Mouse (Mus musculus) heart, embryonic 12.5 days (tissue): ENCODE data around the gene Hsd17b14. TPM values are rescaled to one million over a fixed set of nuclear protein-coding genes. Genes with fewer than 3 reads are reported as not detected.
A peak's percentile ranks its signal among the peaks of the same experiment; 100 is the strongest.
"Not testable (repeated sequence)": the region's sequence is repeated elsewhere in the genome, so short reads cannot be mapped to it uniquely, and the experiment has no call there.

ENCODE experiments used
- ATAC-seq: fragments of 200-750 bp; cut with Nextera tagmentation; 2 replicates; pipeline ENCODE4 v1.8.0; 2017; ENCODE audit warnings: moderate TSS enrichment, moderate library complexity; ENCODE audit not compliant: insufficient number of reproducible peaks, low FRiP score
- H3K27ac ChIP-seq: fragments of 300-500 bp; sonication (generic); 2 replicates; pipeline ENCODE4 v1.5.1; 2016; ENCODE audit warnings: mild to moderate bottlenecking, moderate library complexity; ENCODE audit not compliant: poor library complexity, severe bottlenecking
- H3K27me3 ChIP-seq: fragments of 300-500 bp; sonication (generic); replicated peaks from 2 replicates; pipeline ENCODE4 v1.6.1; 2016; ENCODE audit warnings: mild to moderate bottlenecking, moderate library complexity
- H3K36me3 ChIP-seq: fragments of 300-500 bp; sonication (generic); 2 replicates; pipeline ENCODE4 v1.6.1; 2016; ENCODE audit warnings: mild to moderate bottlenecking, moderate library complexity
- H3K4me1 ChIP-seq: fragments of 300-500 bp; sonication (generic); replicated peaks from 2 replicates; pipeline ENCODE4 v1.6.1; 2016; ENCODE audit warnings: mild to moderate bottlenecking
- H3K4me2 ChIP-seq: fragments of 300-500 bp; sonication (generic); 2 replicates; pipeline ENCODE4 v1.6.1; 2016; ENCODE audit warnings: mild to moderate bottlenecking, moderate library complexity
- H3K4me3 ChIP-seq: fragments of 300-500 bp; sonication (generic); 2 replicates; pipeline ENCODE4 v1.5.1; 2016; ENCODE audit warnings: mild to moderate bottlenecking
- H3K9ac ChIP-seq: fragments of 300-500 bp; sonication (generic); 2 replicates; pipeline ENCODE4 v1.6.1; 2016; ENCODE audit warnings: mild to moderate bottlenecking, moderate library complexity
- H3K9me3 ChIP-seq: fragments of 300-500 bp; sonication (generic); replicated peaks from 2 replicates; pipeline ENCODE4 v1.6.1; 2016; ENCODE audit warnings: mild to moderate bottlenecking, moderate library complexity
- WGBS: fragments of 180-500 bp; shearing (Covaris S2); methylation state at CpG from one replicate; pipeline ENCODE4 v1.1.7; 2016; 5-methylcytosine and 5-hydroxymethylcytosine counted together
- polyA plus RNA-seq: library from polyadenylated mRNA; unstranded; fragments of >200 nt; fragmentation: Nextera tagmentation; extraction: Ambion mirVana; gene quantifications from 2 replicates; pipeline ENCODE4 v1.2.1, GENCODE M21; 2016

Hsd17b14 gene
- 0.64 and 0.70 TPM in 2 replicates for polyA plus RNA-seq

DNA sequence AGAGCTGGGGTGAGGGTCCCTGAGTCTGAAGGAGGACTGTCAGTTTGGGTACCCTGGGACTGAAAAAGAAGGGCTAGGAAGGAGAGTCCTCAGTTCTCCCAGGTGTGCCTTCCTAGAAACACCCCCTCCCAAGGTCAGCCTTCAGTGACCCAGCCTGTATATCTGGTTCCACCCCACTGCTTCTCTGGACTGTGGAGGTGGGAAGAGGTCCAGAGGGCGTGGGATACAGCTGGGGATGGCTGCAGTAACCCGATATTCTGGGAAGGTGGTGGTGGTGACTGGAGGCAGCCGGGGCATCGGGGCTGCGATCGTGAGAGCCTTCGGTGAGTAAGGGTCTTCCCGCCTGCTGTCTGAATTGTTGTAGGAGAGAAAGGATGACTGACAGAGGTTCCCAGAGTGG is at the start of gene Hsd17b14:
Gene Hsd17b14 (plus strand): TSS at position 150 of the 400 bp plus-strand sequence.
- Histone ChIP-seq H3K27me3 (0 out of 2 replicates have a peak, but pooled peaks cover 3% of the 10 kb centered on the region), H3K4me1 (peaks cover 14% of the 10 kb centered on the region; the same call in 1 of the 2 replicates), H3K4me2 (no peak within 1 kb of the TSS), H3K36me3 (no peaks in the 10 kb centered on the region), H3K9me3 (no peaks in the 10 kb centered on the region), H3K9ac (0 out of 2 replicates have a peak within 1 kb of the TSS, but pooled peaks have one; percentile 32), H3K27ac (no peak within 1 kb of the TSS), H3K4me3 (no peak within 1 kb of the TSS)
- ATAC-seq, result no peak
- 45% methylated on average over 8 of the region's 8 CpGs for WGBS

DNA sequence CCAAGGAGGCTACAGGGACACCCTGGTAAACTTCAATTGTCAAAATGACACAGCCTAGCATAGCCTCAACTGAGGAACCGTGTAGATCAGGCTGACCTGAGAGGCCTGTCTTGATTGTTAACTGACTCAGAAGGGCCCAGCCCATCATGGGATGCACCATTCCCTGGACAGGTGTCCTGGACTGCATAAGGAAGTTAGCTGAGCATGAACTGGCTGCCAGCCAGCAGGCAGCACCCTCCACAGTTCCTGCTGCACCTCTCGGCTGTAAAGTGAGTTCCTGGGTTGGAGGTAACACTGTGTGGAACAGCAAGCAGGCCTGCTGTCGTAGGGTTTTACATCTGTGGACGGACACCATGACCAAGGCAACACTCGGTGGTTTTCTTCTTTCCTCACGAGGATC is 47.1 kb upstream of the Hsd17b14 start:
- WGBS, result 84% methylated on average over 6 of the region's 6 CpGs
- no peak overlapping the region; the same call in 1 of the 2 replicates for H3K9ac ChIP-seq
- H3K36me3 ChIP-seq, result peaks cover 45% of the 10 kb centered on the region
- H3K4me2 ChIP-seq, result no peak overlapping the region
- no peak overlapping the region for H3K27ac ChIP-seq
- no peak overlapping the region for H3K4me3 ChIP-seq
- H3K9me3 ChIP-seq, result no peaks in the 10 kb centered on the region
- H3K27me3 ChIP-seq, result no peaks in the 10 kb centered on the region
- H3K4me1 ChIP-seq, result peaks cover 19% of the 10 kb centered on the region
- ATAC-seq, result no peak

DNA sequence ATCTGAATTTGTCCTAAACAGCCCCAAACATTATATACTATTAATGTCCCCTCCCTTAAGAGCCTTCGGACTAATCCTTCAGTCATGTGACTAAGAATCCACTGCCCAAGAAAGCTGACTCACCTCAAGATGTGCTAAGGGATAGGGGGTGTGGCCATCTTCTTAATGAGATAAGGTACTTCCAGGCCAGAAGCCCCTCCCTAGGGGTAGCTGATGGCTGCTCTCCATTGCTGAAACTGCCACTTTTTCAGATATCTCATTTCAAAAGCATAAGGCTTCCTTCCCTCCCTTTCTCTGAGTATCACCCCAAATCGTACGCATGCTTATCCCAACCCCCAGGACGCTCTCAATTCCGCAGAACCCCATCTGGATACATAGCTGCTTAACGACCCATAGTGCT is 46.1 kb upstream of the Hsd17b14 start:
- Histone ChIP-seq H3K4me3 (peak overlapping the region; percentile 74), H3K27ac (peak overlapping the region; percentile 3; the same call in 1 of the 2 replicates), H3K36me3 (peaks cover 37% of the 10 kb centered on the region), H3K9me3 (no peaks in the 10 kb centered on the region), H3K4me2 (peak overlapping the region; percentile 82), H3K4me1 (peaks cover 19% of the 10 kb centered on the region), H3K9ac (peak overlapping the region; percentile 83; the same call in 1 of the 2 replicates), H3K27me3 (no peaks in the 10 kb centered on the region)
- 71% methylated on average over 6 of the region's 6 CpGs for WGBS
- ATAC-seq, result peak; percentile 76

DNA sequence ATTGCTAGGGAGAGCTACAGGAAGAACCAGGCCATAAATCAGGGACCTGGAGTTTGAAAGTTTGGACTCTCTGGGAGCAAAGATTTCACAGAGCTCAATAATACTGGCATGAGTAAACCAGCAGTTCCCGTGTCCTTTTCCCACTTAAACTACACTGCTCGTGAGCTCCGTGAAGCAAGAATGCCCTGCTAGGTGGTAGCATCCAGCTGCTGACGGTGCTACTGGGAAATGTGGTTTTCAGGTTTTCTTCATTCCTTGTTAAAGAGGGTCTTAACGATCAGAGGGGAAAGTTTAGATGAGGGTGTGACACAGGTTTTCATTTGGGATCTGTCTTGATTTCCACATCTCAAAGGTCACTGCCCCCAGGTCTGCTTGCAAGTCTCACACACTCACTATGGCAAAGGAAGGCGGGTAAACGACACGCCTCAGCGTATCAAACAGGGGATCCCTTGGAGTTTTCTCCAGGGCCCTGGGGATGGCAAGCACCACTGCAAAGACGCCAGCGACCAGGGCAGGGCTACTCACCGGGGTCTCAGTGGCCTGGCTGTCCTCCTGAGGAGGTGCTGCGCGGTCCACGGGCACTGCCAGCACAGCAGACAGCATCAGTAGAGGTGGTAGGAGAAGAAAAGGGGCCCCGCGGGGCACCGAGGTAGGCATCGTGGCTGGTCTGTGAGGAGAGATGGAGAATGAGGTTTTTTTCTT is 45.4 kb upstream of the Hsd17b14 start:
- 33% methylated on average over 19 of the region's 19 CpGs for WGBS
- Histone ChIP-seq H3K4me1 (peaks cover 19% of the 10 kb centered on the region), H3K36me3 (peaks cover 36% of the 10 kb centered on the region), H3K27ac (peak overlapping the region; percentile 80; the same call in 1 of the 2 replicates), H3K27me3 (no peaks in the 10 kb centered on the region), H3K4me3 (peak overlapping the region; percentile 74), H3K9ac (peak overlapping the region; percentile 83), H3K9me3 (no peaks in the 10 kb centered on the region), H3K4me2 (peak overlapping the region; percentile 82)
- peak; percentile 12 for ATAC-seq

DNA sequence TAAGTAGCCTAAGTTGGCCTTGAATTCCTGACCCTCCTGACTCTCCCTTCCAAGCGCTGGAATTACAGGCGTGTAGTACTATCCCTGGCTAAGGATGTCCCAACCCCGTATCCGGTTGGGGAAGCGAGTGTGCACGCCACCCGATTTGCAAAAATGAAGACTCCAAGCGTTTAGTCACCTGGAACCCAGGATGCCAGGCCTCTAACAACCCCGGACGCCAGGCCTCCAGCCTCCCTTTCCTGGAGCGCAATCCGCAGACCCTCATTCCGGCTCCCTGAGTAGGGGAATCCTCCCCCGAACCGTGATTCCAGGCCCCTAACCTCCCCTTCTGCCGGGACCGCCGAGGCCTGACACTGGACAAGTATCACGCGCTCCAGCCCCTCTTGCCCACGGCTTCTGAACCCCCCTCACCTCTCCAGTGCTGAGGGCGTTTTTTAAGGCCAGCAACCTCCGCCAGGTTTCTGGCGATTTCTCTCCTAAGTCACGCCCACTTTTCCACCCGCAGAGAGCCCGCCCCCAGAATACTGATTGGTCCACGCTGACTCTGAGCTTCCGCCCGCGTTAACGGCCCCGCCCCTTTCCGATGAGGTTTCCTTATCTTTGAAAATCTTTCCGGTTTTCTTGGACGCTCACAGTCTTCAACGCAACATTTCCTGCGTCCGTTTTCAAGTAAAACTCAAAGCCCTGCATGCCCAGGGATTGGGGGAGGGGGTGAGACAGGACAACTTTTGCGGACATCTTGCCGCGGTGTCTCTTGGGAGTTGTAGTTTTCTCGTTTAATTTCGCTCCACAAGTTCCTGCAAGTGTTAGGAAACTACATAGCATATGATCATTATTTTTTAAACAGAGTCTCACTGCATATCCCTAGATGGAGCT is 44.5 kb upstream of the Hsd17b14 start, which contains the start of gene Nucb1:
Gene Nucb1 (minus strand): TSS at position 495 of the 876 bp plus-strand sequence.
- Histone ChIP-seq H3K4me1 (peaks cover 20% of the 10 kb centered on the region), H3K36me3 (peaks cover 28% of the 10 kb centered on the region), H3K4me2 (peak within 1 kb of the TSS; percentile 82), H3K27ac (peak within 1 kb of the TSS; percentile 80), H3K9me3 (no peaks in the 10 kb centered on the region), H3K9ac (peak within 1 kb of the TSS; percentile 83), H3K4me3 (peak within 1 kb of the TSS; percentile 74), H3K27me3 (no peaks in the 10 kb centered on the region)
- ATAC-seq, result peak; percentile 91
- WGBS, result under 1% methylated on average over 44 of the region's 44 CpGs

DNA sequence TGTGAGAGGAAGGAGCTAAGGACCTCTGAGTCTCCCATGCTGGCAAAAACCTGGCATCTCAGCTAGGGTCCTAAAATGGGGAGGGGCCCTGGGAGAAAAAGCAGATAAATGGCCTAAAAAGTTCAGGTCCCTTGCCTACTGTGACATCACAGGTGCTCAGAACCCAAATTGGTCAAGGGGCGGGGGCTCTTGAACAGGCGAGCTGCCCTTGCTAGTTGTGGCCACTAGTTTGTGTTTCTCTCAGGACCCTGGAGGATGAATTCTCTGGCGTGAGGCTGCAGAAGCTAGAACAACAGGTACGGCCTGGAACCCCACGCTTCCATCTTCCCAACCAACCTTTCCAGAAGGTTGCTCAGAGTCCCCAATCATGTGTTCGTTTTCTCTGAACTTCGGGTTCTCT is 40.3 kb upstream of the Hsd17b14 start:
- Histone ChIP-seq H3K4me1 (peaks cover 14% of the 10 kb centered on the region), H3K27ac (no peak overlapping the region), H3K27me3 (no peaks in the 10 kb centered on the region), H3K9me3 (no peaks in the 10 kb centered on the region), H3K4me3 (no peak overlapping the region), H3K9ac (no peak overlapping the region), H3K4me2 (no peak overlapping the region), H3K36me3 (no peaks in the 10 kb centered on the region)
- ATAC-seq, result no peak
- WGBS, result 83% methylated on average over 7 of the region's 7 CpGs

DNA sequence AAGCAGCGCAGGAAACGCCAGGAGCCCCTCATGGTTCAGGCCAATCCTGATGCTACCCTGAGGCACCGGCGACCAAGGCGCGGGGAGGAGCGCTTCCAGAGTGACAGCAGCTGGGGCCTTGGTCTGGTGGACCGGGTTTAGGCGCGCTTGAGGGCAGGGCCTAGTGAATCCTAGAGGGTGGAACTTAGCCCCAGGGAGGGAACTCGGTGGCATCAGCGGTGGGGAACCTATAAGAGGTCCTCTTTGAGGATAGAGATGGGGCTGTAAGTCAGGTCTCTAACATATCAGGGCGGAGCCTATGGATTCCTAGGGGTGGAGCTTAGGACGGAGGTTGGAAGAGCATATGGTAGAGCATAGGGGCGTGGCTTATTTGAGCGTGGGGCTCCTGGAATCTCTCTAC is 39.3 kb upstream of the Hsd17b14 start:
- WGBS, result 10% methylated on average over 16 of the region's 16 CpGs
- H3K36me3 ChIP-seq, result no peaks in the 10 kb centered on the region
- H3K27ac ChIP-seq, result peak overlapping the region; percentile 8; the same call in 1 of the 2 replicates
- H3K9ac ChIP-seq, result no peak overlapping the region
- peak overlapping the region; percentile 50 for H3K4me2 ChIP-seq
- ATAC-seq, result peak; percentile 77
- peaks cover 12% of the 10 kb centered on the region for H3K4me1 ChIP-seq
- H3K4me3 ChIP-seq, result peak overlapping the region; percentile 7; the same call in 1 of the 2 replicates
- no peaks in the 10 kb centered on the region for H3K9me3 ChIP-seq
- H3K27me3 ChIP-seq, result no peaks in the 10 kb centered on the region

DNA sequence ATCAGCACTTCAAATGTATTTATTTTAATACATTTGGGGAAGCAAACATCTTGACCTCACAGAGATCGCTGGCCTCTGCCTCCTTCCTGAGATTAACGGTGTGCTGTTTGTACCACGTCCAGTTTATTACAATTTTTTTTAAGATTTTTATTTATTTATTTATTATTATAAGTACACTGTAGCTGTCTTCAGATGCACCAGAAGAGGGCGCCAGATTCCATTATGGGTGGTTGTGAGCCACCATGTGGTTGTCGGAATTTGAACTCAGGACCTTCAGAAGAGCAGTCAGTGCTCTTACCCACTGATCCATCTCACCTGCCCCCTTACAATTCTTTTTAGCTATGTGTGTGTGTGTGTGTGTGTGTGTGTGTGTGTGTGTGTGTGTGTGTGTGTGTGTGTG is 37.8 kb upstream of the Hsd17b14 start:
- not testable (repeated sequence) for H3K27me3 ChIP-seq, H3K9ac ChIP-seq, H3K27ac ChIP-seq, H3K4me3 ChIP-seq, H3K36me3 ChIP-seq, H3K4me2 ChIP-seq, H3K9me3 ChIP-seq, ATAC-seq
- peaks cover 12% of the 10 kb centered on the region for H3K4me1 ChIP-seq
- 68% methylated on average over 5 of the region's 5 CpGs for WGBS

DNA sequence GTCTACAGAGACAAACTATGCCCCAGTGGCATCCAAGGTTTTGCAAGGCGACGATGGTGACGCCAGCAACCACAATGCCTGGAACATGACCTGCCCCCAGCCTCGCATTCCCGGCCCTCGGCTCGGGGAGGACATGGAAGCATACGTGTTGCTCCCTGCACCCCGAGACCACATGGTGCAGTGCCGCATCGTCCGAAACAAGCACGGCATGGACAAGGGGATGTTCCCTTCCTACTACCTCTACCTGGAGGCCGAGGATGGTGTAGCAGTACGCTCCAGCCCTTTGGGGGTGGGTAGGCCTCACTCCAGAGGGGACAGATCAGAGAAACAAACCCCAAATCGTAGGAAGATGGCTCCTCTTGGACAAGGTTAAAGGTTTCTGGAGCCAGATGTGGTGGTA is 36.1 kb upstream of the Hsd17b14 start:
- Histone ChIP-seq H3K4me1 (peaks cover 23% of the 10 kb centered on the region), H3K9ac (no peak overlapping the region), H3K36me3 (peaks cover 11% of the 10 kb centered on the region), H3K27ac (no peak overlapping the region), H3K27me3 (no peaks in the 10 kb centered on the region), H3K4me2 (no peak overlapping the region), H3K9me3 (no peaks in the 10 kb centered on the region), H3K4me3 (no peak overlapping the region)
- no peak for ATAC-seq
- 88% methylated on average over 16 of the region's 16 CpGs for WGBS

DNA sequence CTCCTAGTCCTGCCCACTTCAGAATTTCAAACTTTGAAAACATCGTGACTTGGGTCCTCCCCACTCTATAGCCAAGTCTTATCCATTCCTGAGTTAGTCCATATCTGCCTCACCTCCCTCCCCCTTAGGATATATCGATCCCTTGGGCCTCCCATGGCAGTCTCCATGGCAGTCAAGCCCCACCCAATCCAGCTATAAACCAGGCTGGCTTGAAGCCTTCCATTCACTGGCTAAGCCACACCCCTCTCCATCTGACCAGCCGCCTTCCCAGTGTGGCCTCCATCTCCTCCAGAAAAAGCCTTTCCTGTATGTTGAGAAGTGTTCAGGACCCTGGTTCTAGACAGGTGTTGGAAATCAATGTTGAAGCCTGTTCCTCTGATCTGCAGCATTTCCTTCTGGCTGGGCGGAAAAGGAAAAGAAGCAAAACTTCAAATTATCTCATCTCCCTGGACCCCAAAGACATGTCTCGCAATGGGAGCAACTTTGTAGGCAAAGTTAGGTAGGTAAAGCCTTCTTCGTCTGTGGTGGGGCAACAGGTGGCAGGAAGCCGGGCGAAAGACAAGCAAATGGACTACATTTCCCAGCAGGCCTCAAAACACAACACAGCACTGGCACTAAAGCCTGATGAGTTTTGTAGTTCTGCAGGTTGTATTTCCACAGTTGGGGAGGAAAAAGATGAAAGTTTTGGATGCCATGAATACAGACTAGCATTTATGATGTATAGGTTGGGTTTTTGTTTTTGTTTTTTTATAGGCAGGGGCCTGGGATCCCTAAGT is 35.2 kb upstream of the Hsd17b14 start:
- no peak overlapping the region for H3K27ac ChIP-seq
- H3K36me3 ChIP-seq, result peaks cover 17% of the 10 kb centered on the region
- H3K27me3 ChIP-seq, result no peaks in the 10 kb centered on the region
- peaks cover 30% of the 10 kb centered on the region for H3K4me1 ChIP-seq
- H3K4me3 ChIP-seq, result no peak overlapping the region
- WGBS, result 69% methylated on average over 8 of the region's 8 CpGs
- no peaks in the 10 kb centered on the region for H3K9me3 ChIP-seq
- H3K4me2 ChIP-seq, result no peak overlapping the region
- no peak overlapping the region for H3K9ac ChIP-seq
- no peak for ATAC-seq
